Mouse (Mus musculus) liver, embryonic 14.5 days (tissue): ENCODE measurements at regions not wholly inside any gene's neighbourhood (a gene's known extent, or its start where the extent isn't known, plus 50 kb on each side); places are given as distances from the start of the nearest gene placed in this dataset.
A peak's percentile ranks its signal among the peaks of the same experiment; 100 is the strongest.

Experiments used
- CTCF ChIP-seq: IDR thresholded peaks from 2 replicates; pipeline ENCODE4 v1.5.1; 2016; ENCODE audit warnings: antibody characterized with exemption, low read depth, control low read depth
- EP300 ChIP-seq: IDR thresholded peaks from 2 replicates; pipeline ENCODE4 v1.6.1; 2016; ENCODE audit warnings: antibody characterized with exemption, low read depth

DNA sequence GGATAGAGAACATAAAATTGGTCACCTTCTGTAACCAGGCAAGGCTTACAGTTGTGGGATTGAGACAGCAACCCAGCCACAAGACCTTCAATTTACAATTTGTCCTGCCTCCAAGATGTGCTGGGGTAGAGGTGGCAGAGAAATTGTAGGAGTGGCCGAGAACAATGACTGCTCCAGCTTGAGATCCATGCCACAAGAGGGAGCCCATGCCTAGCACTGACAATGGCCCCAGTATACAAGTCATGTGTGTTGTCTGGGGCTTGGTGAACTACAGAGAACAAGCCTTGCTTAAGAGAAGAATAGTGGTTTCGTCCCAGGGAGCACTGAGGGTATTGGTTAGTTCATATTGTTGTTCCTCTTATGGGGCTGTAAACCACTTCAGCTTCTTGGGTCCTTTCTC is 146.6 kb upstream of the Sel1l start:
- TF ChIP-seq CTCF (0 out of 2 replicates have a peak, but pooled peaks have one; percentile 3), EP300 (no peak)
